Mouse (Mus musculus): ENCODE measurements at regions not wholly inside any gene's neighbourhood (a gene's known extent, or its start where the extent isn't known, plus 50 kb on each side); places are given as distances from the start of the nearest gene placed in this dataset.

- H3K9ac ChIP-seq (ENCODE audit: low read length): no peak overlapping the region
- no peaks in the 10 kb centered on the region for H3K9me3 ChIP-seq (ENCODE audit: control insufficient read depth, low read length)
- no peak for ATAC-seq (ENCODE audit: insufficient number of reproducible peaks, insufficient read depth, low FRiP score, low read depth)
- no peaks in the 10 kb centered on the region for H3K36me3 ChIP-seq (ENCODE audit: control insufficient read depth, insufficient read depth, low read length)
- H3K4me2 ChIP-seq (ENCODE audit: low read length): no peak overlapping the region
- H3K27me3 ChIP-seq (ENCODE audit: control insufficient read depth, insufficient read depth, low read length): no peaks in the 10 kb centered on the region
- H3K4me1 ChIP-seq (ENCODE audit: control insufficient read depth in 2 of 2, insufficient read depth in 2 of 2, low read length in 2 of 2): peaks cover 13 to 27% of the 10 kb centered on the region in 2 experiments
- no peak overlapping the region for H3K27ac ChIP-seq (replicated peaks in 1 of 2; ENCODE audit: control insufficient read depth in 1 of 2, insufficient read depth in 1 of 2, low read depth in 2 of 2, low read length in 2 of 2)
- WGBS: 71% methylated on average over 8 of the region's 8 CpGs
- H3K4me3 ChIP-seq (ENCODE audit: control insufficient read depth in 1 of 2, insufficient read depth in 1 of 2, low read depth in 1 of 2, low read length in 2 of 2): no peak overlapping the region
Observed at GRCm38 (mm10) chr8:35235815-35236509, 529.6 kb upstream of the Gm19410 start.

- Histone ChIP-seq H3K4me2 (ENCODE audit: low read length) (peak overlapping the region; percentile 63), H3K4me1 (ENCODE audit: control insufficient read depth in 2 of 2, insufficient read depth in 2 of 2, low read length in 2 of 2) (peaks cover 13 to 30% of the 10 kb centered on the region in 2 experiments), H3K9me3 (ENCODE audit: control insufficient read depth, low read length) (no peaks in the 10 kb centered on the region), H3K27ac (replicated peaks in 1 of 2; ENCODE audit: control insufficient read depth in 1 of 2, insufficient read depth in 1 of 2, low read depth in 2 of 2, low read length in 2 of 2) (peak overlapping the region; percentile 77 to 83), H3K4me3 (ENCODE audit: control insufficient read depth in 1 of 2, insufficient read depth in 1 of 2, low read depth in 1 of 2, low read length in 2 of 2) (peak overlapping the region; percentile 30 to 31; a peak in 3 of 4 replicates), H3K36me3 (ENCODE audit: control insufficient read depth, insufficient read depth, low read length) (no peaks in the 10 kb centered on the region), H3K9ac (ENCODE audit: low read length) (peak overlapping the region; percentile 56; the same call in 1 of the 2 replicates), H3K27me3 (ENCODE audit: control insufficient read depth, insufficient read depth, low read length) (no peaks in the 10 kb centered on the region)
- 6% methylated on average over 6 of the region's 6 CpGs for WGBS
- ATAC-seq (ENCODE audit: insufficient number of reproducible peaks, insufficient read depth, low FRiP score, low read depth): 0 out of 2 replicates have a peak, but pooled peaks have one; percentile 62
Observed at GRCm38 (mm10) chr8:35237279-35237678, 528.3 kb upstream of the Gm19410 start.

DNA sequence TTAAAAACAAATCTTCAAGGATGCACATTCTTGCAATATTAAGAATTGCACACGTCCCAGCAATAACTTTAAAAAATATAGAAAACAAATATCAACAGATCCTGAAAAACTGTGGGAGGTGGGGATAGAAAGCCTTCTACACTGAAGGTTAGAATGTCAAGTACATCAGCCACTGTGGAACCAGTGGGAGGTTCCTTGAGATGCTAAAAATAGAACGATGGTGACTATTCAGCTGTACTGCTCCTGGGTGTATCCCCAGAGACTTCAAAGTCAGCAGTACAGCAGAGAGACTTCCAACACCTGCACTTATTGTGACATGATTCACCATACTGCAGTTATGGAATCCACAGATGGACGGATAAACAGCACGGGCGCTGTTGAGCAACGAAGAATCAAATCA is 524.7 kb upstream of the Gm19410 start:
- peak overlapping the region in 1 of 2 experiments; percentile 53; a peak in 2 of 4 replicates for H3K27ac ChIP-seq (replicated peaks in 1 of 2; ENCODE audit: control insufficient read depth in 1 of 2, insufficient read depth in 1 of 2, low read depth in 2 of 2, low read length in 2 of 2)
- H3K9me3 ChIP-seq (ENCODE audit: control insufficient read depth, low read length): no peaks in the 10 kb centered on the region
- H3K4me2 ChIP-seq (ENCODE audit: low read length): no peak overlapping the region
- H3K27me3 ChIP-seq (ENCODE audit: control insufficient read depth, insufficient read depth, low read length): no peaks in the 10 kb centered on the region
- 61% methylated on average over 6 of the region's 6 CpGs for WGBS
- no peak overlapping the region for H3K9ac ChIP-seq (ENCODE audit: low read length)
- H3K36me3 ChIP-seq (ENCODE audit: control insufficient read depth, insufficient read depth, low read length): no peaks in the 10 kb centered on the region
- ATAC-seq (ENCODE audit: insufficient number of reproducible peaks, insufficient read depth, low FRiP score, low read depth): no peak
- peaks cover 10 to 22% of the 10 kb centered on the region in 2 experiments; a peak in 3 of 4 replicates for H3K4me1 ChIP-seq (ENCODE audit: control insufficient read depth in 2 of 2, insufficient read depth in 2 of 2, low read length in 2 of 2)
- H3K4me3 ChIP-seq (ENCODE audit: control insufficient read depth in 1 of 2, insufficient read depth in 1 of 2, low read depth in 1 of 2, low read length in 2 of 2): no peak overlapping the region

- Histone ChIP-seq H3K4me3 (ENCODE audit: control insufficient read depth in 1 of 2, insufficient read depth in 1 of 2, low read depth in 1 of 2, low read length in 2 of 2) (no peak overlapping the region), H3K4me1 (ENCODE audit: control insufficient read depth in 2 of 2, insufficient read depth in 2 of 2, low read length in 2 of 2) (peaks cover 3 to 6% of the 10 kb centered on the region in 2 experiments; a peak in 3 of 4 replicates), H3K27me3 (ENCODE audit: control insufficient read depth, insufficient read depth, low read length) (no peaks in the 10 kb centered on the region), H3K9ac (ENCODE audit: low read length) (no peak overlapping the region), H3K4me2 (ENCODE audit: low read length) (no peak overlapping the region), H3K36me3 (ENCODE audit: control insufficient read depth, insufficient read depth, low read length) (no peaks in the 10 kb centered on the region), H3K9me3 (ENCODE audit: control insufficient read depth, low read length) (no peaks in the 10 kb centered on the region), H3K27ac (replicated peaks in 1 of 2; ENCODE audit: control insufficient read depth in 1 of 2, insufficient read depth in 1 of 2, low read depth in 2 of 2, low read length in 2 of 2) (0 out of 4 replicates have a peak overlapping the region, but pooled peaks of 1 of the 2 experiments have one; percentile 19)
- ATAC-seq (ENCODE audit: insufficient number of reproducible peaks, insufficient read depth, low FRiP score, low read depth): no peak
- WGBS: 47% methylated on average over 11 of the region's 11 CpGs
Observed at GRCm38 (mm10) chr8:35243555-35243954, 522.0 kb upstream of the Gm19410 start.

DNA sequence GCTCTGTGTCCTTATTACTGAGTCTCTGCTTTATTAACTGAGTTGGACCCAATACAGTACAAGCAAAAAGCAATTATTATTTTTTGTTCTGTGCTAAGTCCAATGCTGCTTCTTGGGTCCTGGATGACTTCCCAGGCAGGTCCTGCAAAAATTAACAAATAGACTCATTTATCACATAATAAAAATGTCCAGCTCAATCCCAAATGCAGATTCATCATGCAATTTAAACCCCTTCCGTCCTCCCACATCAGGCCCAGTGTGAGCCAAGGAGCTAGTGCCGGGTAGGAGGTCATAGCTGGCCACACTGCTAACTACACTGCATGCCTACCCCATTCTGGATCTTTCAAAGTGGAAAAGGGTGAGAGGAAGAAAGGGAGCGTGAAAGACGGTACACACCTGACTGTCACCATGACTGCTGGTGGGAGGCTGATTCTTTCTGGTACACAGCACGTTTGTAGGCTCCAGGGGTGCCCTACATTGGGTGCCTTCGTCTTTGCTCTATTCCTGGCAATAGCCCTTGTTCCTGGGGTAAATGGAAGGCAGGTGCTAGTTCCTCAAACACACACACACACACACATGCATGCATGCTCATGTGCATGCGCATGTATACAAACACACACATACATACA is 515.7 kb upstream of the Gm19410 start:
- WGBS: 82% methylated on average over 7 of the region's 7 CpGs
- no peaks in the 10 kb centered on the region for H3K27me3 ChIP-seq (ENCODE audit: control insufficient read depth, insufficient read depth, low read length)
- no peak overlapping the region for H3K9ac ChIP-seq (ENCODE audit: low read length)
- H3K27ac ChIP-seq (replicated peaks in 1 of 2; ENCODE audit: control insufficient read depth in 1 of 2, insufficient read depth in 1 of 2, low read depth in 2 of 2, low read length in 2 of 2): no peak overlapping the region
- H3K4me3 ChIP-seq (ENCODE audit: control insufficient read depth in 1 of 2, insufficient read depth in 1 of 2, low read depth in 1 of 2, low read length in 2 of 2): no peak overlapping the region
- no peaks in the 10 kb centered on the region for H3K36me3 ChIP-seq (ENCODE audit: control insufficient read depth, insufficient read depth, low read length)
- no peaks in the 10 kb centered on the region for H3K9me3 ChIP-seq (ENCODE audit: control insufficient read depth, low read length)
- H3K4me1 ChIP-seq (ENCODE audit: control insufficient read depth in 2 of 2, insufficient read depth in 2 of 2, low read length in 2 of 2): no peaks in the 10 kb centered on the region
- H3K4me2 ChIP-seq (ENCODE audit: low read length): no peak overlapping the region
- ATAC-seq (ENCODE audit: insufficient number of reproducible peaks, insufficient read depth, low FRiP score, low read depth): no peak

DNA sequence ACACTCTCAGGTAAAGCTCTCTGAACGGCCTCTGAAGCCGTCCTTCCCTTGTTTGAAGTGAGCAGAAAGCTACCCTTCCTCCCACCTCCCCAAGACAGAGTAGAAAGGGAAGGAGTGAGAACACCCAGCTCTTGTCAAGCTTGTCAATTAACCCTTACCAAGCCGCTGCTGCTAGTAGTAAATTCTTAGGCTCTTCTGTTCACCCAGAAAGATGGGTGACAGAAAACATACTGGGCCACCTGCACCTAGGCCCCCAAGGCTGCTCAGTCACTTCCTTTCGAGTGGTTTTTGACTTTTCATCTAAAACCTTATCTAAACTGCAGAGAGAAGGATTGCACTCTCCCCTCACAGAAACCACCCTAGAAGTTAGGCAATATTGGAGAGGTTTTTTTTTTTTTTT is 514.9 kb upstream of the Gm19410 start:
- 48% methylated on average over 4 of the region's 4 CpGs for WGBS
- H3K4me3 ChIP-seq (ENCODE audit: control insufficient read depth in 1 of 2, insufficient read depth in 1 of 2, low read depth in 1 of 2, low read length in 2 of 2): no peak overlapping the region

GRCm38 (mm10) chr8:35253946-35254345 is 511.6 kb upstream of the Gm19410 start:
- Histone ChIP-seq H3K36me3 (ENCODE audit: control insufficient read depth, insufficient read depth, low read length) (no peaks in the 10 kb centered on the region), H3K4me3 (ENCODE audit: control insufficient read depth in 1 of 2, insufficient read depth in 1 of 2, low read depth in 1 of 2, low read length in 2 of 2) (no peak overlapping the region), H3K9me3 (ENCODE audit: control insufficient read depth, low read length) (no peaks in the 10 kb centered on the region), H3K27ac (replicated peaks in 1 of 2; ENCODE audit: control insufficient read depth in 1 of 2, insufficient read depth in 1 of 2, low read depth in 2 of 2, low read length in 2 of 2) (no peak overlapping the region), H3K9ac (ENCODE audit: low read length) (no peak overlapping the region), H3K4me2 (ENCODE audit: low read length) (no peak overlapping the region), H3K4me1 (ENCODE audit: control insufficient read depth in 2 of 2, insufficient read depth in 2 of 2, low read length in 2 of 2) (no peaks in the 10 kb centered on the region), H3K27me3 (ENCODE audit: control insufficient read depth, insufficient read depth, low read length) (no peaks in the 10 kb centered on the region)
- WGBS: 79% methylated on average over 4 of the region's 4 CpGs
- no peak for ATAC-seq (ENCODE audit: insufficient number of reproducible peaks, insufficient read depth, low FRiP score, low read depth)

More for the DNA sequence above, 514.9 kb upstream of the Gm19410 start:
- Histone ChIP-seq H3K27me3 (ENCODE audit: control insufficient read depth, insufficient read depth, low read length) (no peaks in the 10 kb centered on the region), H3K27ac (replicated peaks in 1 of 2; ENCODE audit: control insufficient read depth in 1 of 2, insufficient read depth in 1 of 2, low read depth in 2 of 2, low read length in 2 of 2) (no peak overlapping the region), H3K9me3 (ENCODE audit: control insufficient read depth, low read length) (no peaks in the 10 kb centered on the region), H3K4me2 (ENCODE audit: low read length) (no peak overlapping the region), H3K9ac (ENCODE audit: low read length) (no peak overlapping the region), H3K36me3 (ENCODE audit: control insufficient read depth, insufficient read depth, low read length) (no peaks in the 10 kb centered on the region), H3K4me1 (ENCODE audit: control insufficient read depth in 2 of 2, insufficient read depth in 2 of 2, low read length in 2 of 2) (no peaks in the 10 kb centered on the region)
- no peak for ATAC-seq (ENCODE audit: insufficient number of reproducible peaks, insufficient read depth, low FRiP score, low read depth)

Measured in heart, embryonic 14.5 days (tissue).